Mouse (Mus musculus): ENCODE data around the gene Setdb1.

The Setdb1 gene

GRCm38 (mm10) chr3:95318548-95318947, 38.5 kb downstream of the Setdb1 start:
- DNase-seq = peak; percentile 90 to 93

- DNase-seq = peak; percentile 86 to 89
These were observed 39.5 kb downstream of the Setdb1 start for GRCm38 (mm10) chr3:95317414-95318080.

GRCm38 (mm10) chr3:95315844-95316550, 41.0 kb downstream of the Setdb1 start:
- DNase-seq = no peak

- DNase-seq = peak; percentile 94
These were observed 41.7 kb downstream of the Setdb1 start for GRCm38 (mm10) chr3:95315094-95315843.

- no peak for DNase-seq
These were observed 42.4 kb downstream of the Setdb1 start, which contains the start of gene Cers2 for GRCm38 (mm10) chr3:95314486-95315093. Cers2 (plus strand) TSS chr3:95314791.

- no peak for DNase-seq
These were observed 42.9 kb downstream of the Setdb1 start for GRCm38 (mm10) chr3:95314075-95314474.

- no peak for DNase-seq
These were observed 43.5 kb downstream of the Setdb1 start for GRCm38 (mm10) chr3:95313476-95313875.

- peak; percentile 67 to 77 for DNase-seq
These were observed 44.4 kb downstream of the Setdb1 start for GRCm38 (mm10) chr3:95312623-95313022.

GRCm38 (mm10) chr3:95310968-95311882, 45.8 kb downstream of the Setdb1 start:
- DNase-seq = peak; percentile 78 to 83

GRCm38 (mm10) chr3:95310496-95310895, 46.5 kb downstream of the Setdb1 start:
- no peak for DNase-seq

- peak in 1 of 2 experiments; percentile 37 for DNase-seq
These were observed 49.9 kb downstream of the Setdb1 start, which contains the start of gene Anxa9 for GRCm38 (mm10) chr3:95307100-95307499. Anxa9 (minus strand) TSS chr3:95307176.

GRCm38 (mm10) chr3:95306244-95306643, 50.8 kb downstream of the Setdb1 start:
- DNase-seq = no peak

GRCm38 (mm10) chr3:95301204-95301796, 55.7 kb downstream of the Setdb1 start:
- DNase-seq = no peak

GRCm38 (mm10) chr3:95298018-95298417, 59.0 kb downstream of the Setdb1 start:
- no peak for DNase-seq

- peak; percentile 67 to 71 for DNase-seq
These were observed 60.9 kb downstream of the Setdb1 start for GRCm38 (mm10) chr3:95296103-95296469.

- DNase-seq = peak; percentile 45 to 62
These were observed 61.5 kb downstream of the Setdb1 start for GRCm38 (mm10) chr3:95295321-95296102.

GRCm38 (mm10) chr3:95294718-95295117, 62.3 kb downstream of the Setdb1 start:
- no peak for DNase-seq

GRCm38 (mm10) chr3:95294316-95294715, 62.7 kb downstream of the Setdb1 start:
- no peak for DNase-seq

GRCm38 (mm10) chr3:95293537-95293936, 63.5 kb downstream of the Setdb1 start:
- DNase-seq = peak; percentile 59 to 67

GRCm38 (mm10) chr3:95292899-95293298, 64.1 kb downstream of the Setdb1 start:
- no peak for DNase-seq

- no peak for DNase-seq
These were observed 66.0 kb downstream of the Setdb1 start for GRCm38 (mm10) chr3:95291041-95291440.
